Mouse (Mus musculus): ENCODE measurements around the gene Fmo6. TPM values are rescaled to one million over a fixed set of nuclear protein-coding genes. Genes with fewer than 3 reads are reported as not detected.

Gene Fmo6
- polyA plus RNA-seq (2015; fragmentation: Nextera tagmentation; extraction: Ambion mirVana) = not detected in 2 replicates

- H3K4me1 ChIP-seq (replicated peaks) = no peaks in the 10 kb centered on the region
- ATAC-seq (ENCODE audit: insufficient read depth) = no peak
- H3K9ac ChIP-seq = no peak within 1 kb of the TSS
- no peaks in the 10 kb centered on the region for H3K9me3 ChIP-seq (replicated peaks)
- H3K27me3 ChIP-seq = no peaks in the 10 kb centered on the region
- H3K36me3 ChIP-seq (replicated peaks) = no peaks in the 10 kb centered on the region
- WGBS (ENCODE audit: insufficient replicate concordance) = 63% methylated on average over 6 of the region's 6 CpGs
- H3K4me3 ChIP-seq (replicated peaks) = no peak within 1 kb of the TSS
- H3K4me2 ChIP-seq = no peak within 1 kb of the TSS
- H3K27ac ChIP-seq (replicated peaks) = no peak within 1 kb of the TSS
Observed at GRCm38 (mm10) chr1:162937415-162937814, at the start of gene Fmo6. TSS of gene Fmo6 (minus strand) at chr1:162937515.

GRCm38 (mm10) chr1:162986777-162987176 lies 49.5 kb upstream of the Fmo6 start:
- ATAC-seq (ENCODE audit: insufficient read depth) = no peak
- Histone ChIP-seq H3K4me3 (replicated peaks) (no peak overlapping the region), H3K9me3 (replicated peaks) (no peaks in the 10 kb centered on the region), H3K36me3 (replicated peaks) (no peaks in the 10 kb centered on the region), H3K27me3 (no peaks in the 10 kb centered on the region), H3K27ac (replicated peaks) (no peak overlapping the region), H3K4me1 (replicated peaks) (no peaks in the 10 kb centered on the region), H3K4me2 (no peak overlapping the region), H3K9ac (no peak overlapping the region)
- 55% methylated on average over 1 of the region's 1 CpGs for WGBS (ENCODE audit: insufficient replicate concordance)

GRCm38 (mm10) chr1:162986121-162986748 lies 48.9 kb upstream of the Fmo6 start:
- Histone ChIP-seq H3K9ac (no peak overlapping the region), H3K27ac (replicated peaks) (no peak overlapping the region), H3K4me2 (no peak overlapping the region), H3K4me3 (replicated peaks) (no peak overlapping the region), H3K27me3 (no peaks in the 10 kb centered on the region), H3K9me3 (replicated peaks) (no peaks in the 10 kb centered on the region), H3K36me3 (replicated peaks) (no peaks in the 10 kb centered on the region), H3K4me1 (replicated peaks) (no peaks in the 10 kb centered on the region)
- 45% methylated on average over 2 of the region's 2 CpGs for WGBS (ENCODE audit: insufficient replicate concordance)
- ATAC-seq (ENCODE audit: insufficient read depth) = no peak

GRCm38 (mm10) chr1:162984428-162984827 lies 47.1 kb upstream of the Fmo6 start, which contains the start of gene Fmo3:
TSS of gene Fmo3 (minus strand) at chr1:162984528.
- H3K27ac ChIP-seq (replicated peaks) = no peak within 1 kb of the TSS
- no peaks in the 10 kb centered on the region for H3K9me3 ChIP-seq (replicated peaks)
- no peak for ATAC-seq (ENCODE audit: insufficient read depth)
- 35% methylated on average over 1 of the region's 1 CpGs for WGBS (ENCODE audit: insufficient replicate concordance)
- H3K9ac ChIP-seq = no peak within 1 kb of the TSS
- H3K4me3 ChIP-seq (replicated peaks) = no peak within 1 kb of the TSS
- no peak within 1 kb of the TSS for H3K4me2 ChIP-seq
- no peaks in the 10 kb centered on the region for H3K36me3 ChIP-seq (replicated peaks)
- no peaks in the 10 kb centered on the region for H3K27me3 ChIP-seq
- no peaks in the 10 kb centered on the region for H3K4me1 ChIP-seq (replicated peaks)

- WGBS (ENCODE audit: insufficient replicate concordance) = 28% methylated on average over 2 of the region's 2 CpGs
- no peak overlapping the region for H3K9ac ChIP-seq
- no peak overlapping the region for H3K4me2 ChIP-seq
- no peak for ATAC-seq (ENCODE audit: insufficient read depth)
- no peak overlapping the region for H3K4me3 ChIP-seq (replicated peaks)
- no peaks in the 10 kb centered on the region for H3K9me3 ChIP-seq (replicated peaks)
- H3K27me3 ChIP-seq = no peaks in the 10 kb centered on the region
- no peaks in the 10 kb centered on the region for H3K4me1 ChIP-seq (replicated peaks)
- no peaks in the 10 kb centered on the region for H3K36me3 ChIP-seq (replicated peaks)
- H3K27ac ChIP-seq (replicated peaks) = no peak overlapping the region
Observed at GRCm38 (mm10) chr1:162963556-162963955, 26.2 kb upstream of the Fmo6 start.

GRCm38 (mm10) chr1:162957422-162957821 lies 20.1 kb upstream of the Fmo6 start:
- H3K4me2 ChIP-seq = no peak overlapping the region
- no peak overlapping the region for H3K9ac ChIP-seq
- 65% methylated on average over 1 of the region's 1 CpGs for WGBS (ENCODE audit: insufficient replicate concordance)
- no peak overlapping the region for H3K4me3 ChIP-seq (replicated peaks)
- H3K9me3 ChIP-seq (replicated peaks) = no peaks in the 10 kb centered on the region
- H3K27ac ChIP-seq (replicated peaks) = no peak overlapping the region
- H3K27me3 ChIP-seq = no peaks in the 10 kb centered on the region
- no peak for ATAC-seq (ENCODE audit: insufficient read depth)
- H3K4me1 ChIP-seq (replicated peaks) = no peaks in the 10 kb centered on the region
- H3K36me3 ChIP-seq (replicated peaks) = no peaks in the 10 kb centered on the region

- Histone ChIP-seq H3K9ac (no peak overlapping the region), H3K4me1 (replicated peaks) (no peaks in the 10 kb centered on the region), H3K4me2 (no peak overlapping the region), H3K4me3 (replicated peaks) (no peak overlapping the region), H3K27me3 (no peaks in the 10 kb centered on the region), H3K36me3 (replicated peaks) (no peaks in the 10 kb centered on the region), H3K9me3 (replicated peaks) (no peaks in the 10 kb centered on the region), H3K27ac (replicated peaks) (no peak overlapping the region)
- ATAC-seq (ENCODE audit: insufficient read depth) = no peak
- 31% methylated on average over 2 of the region's 2 CpGs for WGBS (ENCODE audit: insufficient replicate concordance)
Observed at GRCm38 (mm10) chr1:162953079-162953478, 15.8 kb upstream of the Fmo6 start.

GRCm38 (mm10) chr1:162949763-162950162 lies 12.4 kb upstream of the Fmo6 start:
- Histone ChIP-seq H3K9ac (no peak overlapping the region), H3K27ac (replicated peaks) (no peak overlapping the region), H3K36me3 (replicated peaks) (no peaks in the 10 kb centered on the region), H3K27me3 (no peaks in the 10 kb centered on the region), H3K4me1 (replicated peaks) (no peaks in the 10 kb centered on the region), H3K4me2 (no peak overlapping the region), H3K9me3 (replicated peaks) (no peaks in the 10 kb centered on the region), H3K4me3 (replicated peaks) (no peak overlapping the region)
- 65% methylated on average over 1 of the region's 1 CpGs for WGBS (ENCODE audit: insufficient replicate concordance)
- ATAC-seq (ENCODE audit: insufficient read depth) = no peak

GRCm38 (mm10) chr1:162947934-162948333 lies 10.6 kb upstream of the Fmo6 start:
- no peaks in the 10 kb centered on the region for H3K36me3 ChIP-seq (replicated peaks)
- H3K4me2 ChIP-seq = no peak overlapping the region
- H3K4me1 ChIP-seq (replicated peaks) = no peaks in the 10 kb centered on the region
- no peak overlapping the region for H3K4me3 ChIP-seq (replicated peaks)
- no peak overlapping the region for H3K27ac ChIP-seq (replicated peaks)
- WGBS (ENCODE audit: insufficient replicate concordance) = 75% methylated on average over 6 of the region's 6 CpGs
- no peak overlapping the region for H3K9ac ChIP-seq
- ATAC-seq (ENCODE audit: insufficient read depth) = no peak
- no peaks in the 10 kb centered on the region for H3K27me3 ChIP-seq
- no peaks in the 10 kb centered on the region for H3K9me3 ChIP-seq (replicated peaks)

- Histone ChIP-seq H3K27me3 (no peaks in the 10 kb centered on the region), H3K9ac (no peak overlapping the region), H3K4me1 (replicated peaks) (no peaks in the 10 kb centered on the region), H3K9me3 (replicated peaks) (no peaks in the 10 kb centered on the region), H3K4me3 (replicated peaks) (no peak overlapping the region), H3K4me2 (no peak overlapping the region), H3K27ac (replicated peaks) (no peak overlapping the region), H3K36me3 (replicated peaks) (no peaks in the 10 kb centered on the region)
- ATAC-seq (ENCODE audit: insufficient read depth) = no peak
- 63% methylated on average over 4 of the region's 4 CpGs for WGBS (ENCODE audit: insufficient replicate concordance)
Observed at GRCm38 (mm10) chr1:162946837-162947558, 9.7 kb upstream of the Fmo6 start.

GRCm38 (mm10) chr1:162943700-162944099 lies 6.4 kb upstream of the Fmo6 start:
- Histone ChIP-seq H3K4me3 (replicated peaks) (no peak overlapping the region), H3K4me2 (no peak overlapping the region), H3K9ac (no peak overlapping the region), H3K36me3 (replicated peaks) (no peaks in the 10 kb centered on the region), H3K27me3 (no peaks in the 10 kb centered on the region), H3K4me1 (replicated peaks) (no peaks in the 10 kb centered on the region), H3K9me3 (replicated peaks) (no peaks in the 10 kb centered on the region), H3K27ac (replicated peaks) (no peak overlapping the region)
- WGBS (ENCODE audit: insufficient replicate concordance) = 31% methylated on average over 6 of the region's 6 CpGs
- no peak; the same call in 1 of the 2 replicates for ATAC-seq (ENCODE audit: insufficient read depth)

Data from liver, embryonic 15.5 days (tissue).